Mouse (Mus musculus): ENCODE measurements around the gene Cyp27b1.
"Not testable (repeated sequence)": the region's sequence is repeated elsewhere in the genome, so short reads cannot be mapped to it uniquely, and the experiment has no call there.

The Cyp27b1 gene

DNA sequence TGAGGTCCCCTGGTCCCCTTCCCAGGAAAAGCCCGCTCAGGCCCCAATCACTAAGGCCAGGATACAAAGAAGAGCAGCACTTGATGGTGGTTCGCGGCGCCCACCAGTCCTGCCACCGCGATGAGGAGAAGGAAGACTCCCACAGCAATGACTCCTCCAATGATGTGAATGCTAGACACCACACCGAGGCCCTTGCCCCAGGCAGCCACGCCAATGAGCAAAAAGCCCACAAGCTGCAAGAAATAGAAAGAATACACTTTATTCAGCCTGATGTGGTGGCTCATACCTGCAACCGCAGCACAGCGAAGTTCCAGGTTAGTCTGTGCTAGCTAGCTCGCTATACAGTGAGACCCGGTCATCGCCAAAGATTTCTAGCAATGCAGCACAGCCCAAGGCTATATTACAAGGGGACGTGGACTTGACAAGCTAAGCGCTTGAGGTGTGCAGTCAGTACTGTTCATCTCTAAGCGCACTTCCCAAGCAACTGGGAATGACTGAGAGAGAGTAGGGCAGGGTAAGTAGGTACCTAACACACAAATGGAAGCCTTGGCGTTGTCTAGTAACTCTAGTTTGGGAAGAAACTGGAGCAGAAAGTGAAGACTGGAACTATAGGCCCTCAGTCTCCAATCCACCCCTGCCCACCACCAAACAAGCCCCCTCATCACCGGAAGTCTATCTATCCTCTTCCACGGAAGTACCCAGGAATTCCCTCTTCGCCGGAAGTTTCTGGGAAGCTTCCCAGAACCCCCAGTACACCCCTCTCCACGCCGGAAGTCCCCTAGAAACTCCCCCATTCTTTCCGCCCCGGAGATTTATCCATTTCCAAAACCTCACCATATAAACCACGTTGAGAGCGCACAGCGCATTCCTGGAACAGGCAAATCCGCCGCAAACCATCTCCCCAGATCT, 21.5 kb downstream of the Cyp27b1 start:
- DNase-seq (ENCODE audit: low read depth, low spot score) = no peak

DNA sequence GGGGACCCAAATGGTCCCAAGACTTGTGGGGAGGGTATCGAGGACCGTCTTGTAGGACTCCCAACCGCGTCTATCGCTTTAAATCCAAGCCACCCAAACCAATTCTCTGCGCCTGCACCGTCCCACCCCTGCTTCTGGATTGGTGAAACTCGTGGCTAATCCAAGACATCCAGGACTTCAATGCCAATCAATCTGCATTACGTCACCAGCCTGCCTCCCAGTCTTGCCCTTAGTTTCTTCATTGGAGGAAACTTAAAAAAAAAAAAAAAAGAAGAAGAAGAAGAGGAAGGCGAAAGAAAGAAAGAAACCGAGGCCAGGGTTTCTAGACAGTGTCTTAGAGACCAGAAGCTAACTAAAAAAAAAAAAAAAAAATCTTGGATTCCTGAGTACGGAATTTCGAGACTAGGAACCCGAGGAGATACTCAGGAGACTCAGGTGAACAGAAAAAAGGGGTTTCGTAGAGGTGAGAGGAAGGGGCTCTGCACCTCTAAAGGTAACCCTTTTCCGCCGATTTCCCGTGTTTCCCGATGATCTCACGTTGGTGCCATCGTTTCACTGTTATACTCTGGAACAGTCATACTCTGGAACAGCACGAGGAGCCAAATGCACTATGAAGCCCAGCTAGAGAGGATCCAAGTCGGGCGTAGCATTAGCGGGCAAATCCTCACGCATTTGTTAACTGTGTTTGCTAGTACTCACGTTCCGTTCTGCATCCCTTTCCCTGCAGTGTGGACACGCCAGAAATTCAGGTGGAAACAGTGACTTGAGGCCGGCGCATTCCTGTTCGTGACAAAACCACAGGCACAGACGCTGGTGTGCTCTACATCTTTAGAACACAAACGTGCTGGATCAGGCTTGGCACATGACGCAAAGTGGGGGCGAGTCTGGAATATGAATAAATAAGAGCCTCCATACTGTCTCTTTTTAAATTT, 22.4 kb downstream of the Cyp27b1 start, which contains the start of gene Tspan31:
Tspan31 (minus strand) TSS at position 75 of the 932 bp plus-strand sequence.
- DNase-seq (ENCODE audit: low read depth, low spot score) = peak; percentile 93

DNA sequence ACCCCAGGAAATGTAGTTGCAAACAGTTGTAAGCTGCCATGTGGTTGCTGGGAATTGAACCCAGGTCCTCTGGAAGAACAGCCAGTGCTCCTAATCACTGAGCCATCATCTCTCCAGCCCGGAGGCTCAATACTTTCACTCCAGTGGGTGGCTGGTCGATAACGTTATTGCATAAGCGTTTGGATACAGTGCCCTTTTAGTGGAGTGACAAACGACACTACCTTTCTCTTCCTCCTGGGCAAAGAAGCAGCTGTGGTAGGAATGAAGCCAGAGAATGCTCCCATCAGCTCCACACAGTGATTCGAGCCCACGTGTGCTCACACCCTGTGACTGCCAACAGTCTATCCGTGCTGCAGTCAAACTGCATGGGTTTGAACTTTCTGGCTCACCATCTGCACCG, 23.2 kb downstream of the Cyp27b1 start:
- no peak for DNase-seq (ENCODE audit: low read depth, low spot score)

DNA sequence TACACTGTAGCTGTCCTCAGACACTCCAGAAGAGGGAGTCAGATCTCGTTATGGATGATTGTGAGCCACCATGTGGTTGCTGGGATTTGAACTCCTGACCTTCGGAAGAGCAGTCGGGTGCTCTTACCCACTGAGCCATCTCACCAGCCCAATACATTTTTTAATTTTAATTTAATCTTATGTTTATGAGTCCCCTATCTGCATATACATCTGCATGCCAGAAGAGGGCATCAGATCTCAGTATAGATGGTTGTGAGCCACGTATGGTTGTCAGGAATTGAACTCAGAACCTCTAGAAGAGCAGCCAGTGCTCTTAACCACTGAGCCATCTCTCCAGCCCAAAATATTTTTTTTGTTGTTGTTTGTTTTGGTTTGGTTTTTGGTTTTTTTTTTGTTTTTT, 24.2 kb downstream of the Cyp27b1 start:
- DNase-seq (ENCODE audit: low read depth, low spot score) = not testable (repeated sequence)

DNA sequence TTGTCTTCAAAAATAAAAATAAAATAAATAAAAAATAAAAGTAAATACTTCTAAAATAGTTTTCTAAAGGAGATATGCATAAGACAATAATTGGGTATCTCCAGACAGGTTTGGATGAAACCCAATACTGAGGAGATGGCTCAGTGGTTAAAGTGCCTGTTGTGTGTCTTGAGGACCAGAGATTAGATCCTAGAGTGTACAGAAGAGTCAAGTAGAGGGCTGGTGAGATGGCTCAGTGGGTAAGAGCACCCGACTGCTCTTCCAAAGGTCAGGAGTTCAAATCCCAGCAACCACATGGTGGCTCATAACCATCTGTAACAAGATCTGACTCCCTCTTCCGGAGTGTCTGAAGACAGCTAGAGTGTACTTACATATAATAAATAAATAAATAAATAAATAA, 24.9 kb downstream of the Cyp27b1 start:
- DNase-seq (ENCODE audit: low read depth, low spot score) = not testable (repeated sequence)

DNA sequence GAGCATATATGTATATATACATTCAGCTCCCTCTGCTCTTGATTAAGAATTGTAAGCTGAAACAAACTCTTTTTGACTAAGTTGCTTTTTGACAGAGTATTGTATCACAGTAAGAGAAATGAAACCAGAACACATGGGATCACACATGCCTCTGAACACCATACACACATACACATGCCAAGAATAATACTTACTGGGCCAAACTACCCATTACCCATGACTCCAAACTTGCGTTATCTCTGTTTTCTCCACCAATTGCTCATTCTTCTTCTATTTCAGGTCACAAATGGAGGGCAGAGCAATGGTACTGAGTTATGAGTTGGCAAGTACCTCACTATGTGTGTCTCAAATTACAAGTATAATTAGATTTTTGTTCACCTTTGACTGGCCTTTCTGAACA, 25.9 kb downstream of the Cyp27b1 start:
- DNase-seq (ENCODE audit: low read depth, low spot score) = no peak

DNA sequence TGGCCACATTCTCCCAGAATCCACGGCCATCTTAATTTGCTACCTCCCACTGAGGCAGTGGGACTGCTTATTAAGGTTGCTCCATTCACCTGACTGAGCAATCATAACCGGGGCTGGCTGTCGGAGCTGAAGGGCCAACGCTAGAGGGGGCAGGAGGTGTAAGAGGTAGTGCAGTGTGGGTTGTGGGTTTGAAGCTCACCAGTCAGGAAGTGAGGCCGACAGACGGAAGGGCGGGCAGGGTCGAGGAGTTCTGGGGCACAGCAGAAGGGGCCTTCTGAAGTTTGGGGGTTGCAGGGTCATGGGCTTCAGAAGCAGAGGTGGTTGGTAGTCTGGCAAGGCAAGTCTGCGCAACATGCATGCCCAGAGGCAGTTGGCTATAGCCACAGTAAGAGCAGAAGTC, 27.0 kb downstream of the Cyp27b1 start, which contains the start of gene Agap2:
Agap2 (plus strand) TSS at position 205 of the 400 bp plus-strand sequence.
- DNase-seq (ENCODE audit: low read depth, low spot score) = no peak

DNA sequence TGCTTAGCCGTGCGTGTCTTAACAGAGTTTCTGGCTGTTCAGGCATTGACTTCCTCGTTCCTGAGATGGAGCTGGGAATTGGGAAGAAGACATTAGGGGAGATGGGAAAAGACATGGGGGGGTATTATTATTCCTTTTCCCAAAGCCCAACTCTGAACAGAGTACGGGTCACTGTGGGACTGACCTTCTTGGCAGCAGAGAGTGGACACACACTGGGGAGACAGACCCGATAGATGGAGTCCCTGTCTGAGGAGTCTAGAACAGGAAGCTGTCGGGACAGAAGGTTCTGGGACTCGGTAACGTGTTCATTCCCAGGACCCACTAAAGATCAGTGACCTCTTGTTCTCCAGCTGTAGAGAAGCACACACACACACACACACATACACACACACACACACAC, 27.6 kb downstream of the Cyp27b1 start:
- no peak for DNase-seq (ENCODE audit: low read depth, low spot score)

DNA sequence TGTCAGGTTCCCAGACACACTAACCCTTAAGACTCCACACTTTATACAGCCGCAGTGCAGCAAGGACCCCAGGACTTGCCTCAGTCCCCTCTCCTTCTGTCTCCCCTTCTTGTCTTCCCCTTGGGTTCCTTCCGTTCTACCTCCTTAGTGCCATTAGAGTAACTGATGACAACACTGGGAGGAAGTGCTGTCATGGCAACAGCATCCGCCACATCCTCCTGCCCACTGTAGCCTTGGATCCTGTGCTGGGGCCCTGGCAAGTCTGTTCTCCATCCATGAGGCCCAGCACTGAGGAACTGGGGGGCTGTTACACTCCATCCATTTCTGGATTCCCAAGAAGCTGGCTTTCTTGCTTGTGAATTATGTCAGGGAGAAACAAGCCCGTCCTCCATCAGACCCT, 28.0 kb downstream of the Cyp27b1 start:
- DNase-seq (ENCODE audit: low read depth, low spot score) = no peak

DNA sequence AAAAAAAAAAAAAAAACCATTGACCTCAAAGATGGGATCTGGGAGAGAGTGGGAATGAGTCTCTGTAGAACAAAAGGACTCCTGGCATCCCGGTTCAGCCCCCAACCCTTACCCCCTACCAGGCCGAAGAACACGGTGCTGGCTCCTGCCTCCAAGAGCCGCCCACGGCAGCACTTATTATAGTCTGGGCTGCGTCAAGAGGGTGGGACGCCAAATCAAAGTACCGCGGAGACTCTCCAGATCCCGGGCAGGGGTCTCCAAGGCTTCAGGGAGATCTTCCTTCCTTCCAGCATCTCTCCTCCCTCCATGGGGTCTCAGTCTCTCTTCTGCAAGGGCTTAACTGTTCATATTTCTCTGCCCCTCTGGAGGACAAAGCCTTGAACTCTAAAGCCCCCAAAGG, 29.5 kb downstream of the Cyp27b1 start:
- DNase-seq (ENCODE audit: low read depth, low spot score) = no peak

DNA sequence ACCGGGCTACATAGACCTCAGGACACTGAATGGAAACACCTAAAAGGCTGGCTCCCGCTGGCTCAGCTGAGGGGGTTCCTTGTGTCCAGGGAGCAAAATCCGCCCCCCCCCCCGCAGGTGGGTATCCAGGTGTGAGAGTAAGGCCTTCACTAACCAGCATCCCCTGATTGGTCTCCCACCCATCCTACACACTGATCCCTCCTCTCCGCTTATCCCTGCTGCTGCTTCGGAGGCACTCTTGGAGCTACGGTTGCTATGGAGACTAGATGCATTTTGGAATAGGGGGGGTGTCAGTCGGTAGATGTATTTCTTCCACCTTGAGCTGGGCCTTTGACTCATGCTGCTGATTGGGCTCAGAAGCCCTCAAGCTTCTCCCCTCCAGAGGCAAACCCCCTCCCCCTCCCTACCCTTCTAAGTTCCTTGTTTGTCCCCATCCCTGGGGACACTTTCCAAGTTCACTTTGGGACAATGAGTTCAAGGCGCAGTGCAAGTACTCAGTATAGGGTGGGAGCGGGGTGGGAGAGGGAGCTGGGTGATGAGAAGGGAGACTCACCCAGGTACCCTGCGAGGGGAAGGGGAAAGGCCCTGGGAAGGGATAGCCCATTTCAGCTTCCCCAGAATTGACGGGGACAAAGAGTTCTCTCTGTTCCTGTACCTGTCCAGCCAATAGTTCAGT, 30.1 kb downstream of the Cyp27b1 start:
- DNase-seq (ENCODE audit: low read depth, low spot score) = peak; percentile 14

DNA sequence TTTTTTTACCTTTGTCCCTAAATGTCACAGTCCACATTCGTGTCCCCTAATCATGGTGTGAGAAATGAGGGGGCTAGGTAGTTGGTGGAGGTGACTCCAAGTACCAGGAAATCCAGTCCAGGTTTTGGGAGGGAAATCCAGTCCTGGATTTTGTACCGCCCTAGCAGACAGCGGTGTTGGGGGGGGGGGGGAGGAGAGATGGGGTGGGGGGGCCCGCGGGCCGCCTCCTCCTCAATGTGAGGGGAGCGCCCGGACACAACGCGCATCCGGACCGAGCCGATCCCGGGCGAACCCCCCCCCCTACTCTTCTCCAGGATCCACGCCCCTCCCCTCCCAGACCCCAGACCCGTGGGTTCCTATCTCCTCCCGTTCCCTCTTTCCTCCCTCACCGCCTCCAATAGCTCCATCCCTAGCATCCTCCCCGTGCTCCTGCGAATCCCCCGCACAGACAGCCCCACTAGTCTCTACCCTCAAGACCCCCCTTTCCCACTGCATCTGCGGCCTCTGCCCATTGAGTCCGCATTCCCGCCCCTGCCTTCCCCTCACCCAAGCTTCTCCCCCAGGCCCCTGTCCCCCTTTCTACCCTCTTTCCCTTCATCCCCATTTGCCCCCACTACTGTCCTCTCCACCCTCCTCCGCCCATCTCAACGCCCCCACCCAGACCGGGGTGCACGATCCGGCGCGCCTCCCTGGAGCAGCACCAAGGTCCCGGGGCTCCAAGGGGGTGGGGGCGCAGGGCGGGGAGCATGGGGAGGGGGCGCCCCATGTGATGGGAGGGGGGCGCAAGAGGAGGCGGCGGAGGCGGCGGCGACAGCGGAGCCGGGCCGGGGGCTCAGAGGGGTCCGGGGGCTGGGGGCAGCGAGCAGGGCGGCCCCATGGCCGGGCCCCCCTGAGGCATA, 30.9 kb downstream of the Cyp27b1 start:
- DNase-seq (ENCODE audit: low read depth, low spot score) = no peak

DNA sequence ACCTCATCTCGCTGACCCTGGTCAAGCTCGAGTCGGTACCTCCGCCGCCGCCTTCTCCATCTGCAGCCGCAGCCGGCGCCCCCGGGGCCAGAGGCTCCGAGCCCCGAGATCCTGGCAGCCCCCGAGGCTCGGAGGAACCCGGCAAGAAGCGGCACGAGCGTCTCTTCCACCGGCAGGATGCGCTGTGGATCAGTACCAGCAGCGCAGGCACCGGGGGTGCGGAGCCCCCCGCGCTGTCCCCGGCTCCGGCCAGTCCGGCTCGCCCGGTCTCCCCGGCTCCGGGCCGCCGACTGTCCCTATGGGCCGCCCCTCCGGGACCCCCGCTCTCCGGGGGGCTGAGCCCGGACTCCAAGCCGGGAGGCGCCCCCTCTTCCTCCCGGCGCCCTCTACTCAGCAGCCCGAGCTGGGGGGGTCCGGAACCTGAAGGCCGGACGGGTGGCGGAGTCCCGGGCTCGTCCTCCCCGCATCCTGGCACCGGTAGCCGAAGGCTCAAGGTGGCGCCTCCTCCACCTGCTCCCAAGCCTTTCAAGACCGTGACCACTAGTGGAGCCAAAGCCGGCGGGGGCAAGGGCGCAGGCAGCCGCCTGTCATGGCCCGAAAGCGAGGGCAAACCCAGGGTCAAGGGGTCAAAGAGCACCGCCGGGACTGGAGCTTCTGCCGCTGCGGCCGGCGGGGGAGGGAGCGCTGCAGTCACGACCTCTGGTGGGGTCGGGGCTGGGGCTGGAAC, 31.8 kb downstream of the Cyp27b1 start:
- DNase-seq (ENCODE audit: low read depth, low spot score) = peak; percentile 60

DNA sequence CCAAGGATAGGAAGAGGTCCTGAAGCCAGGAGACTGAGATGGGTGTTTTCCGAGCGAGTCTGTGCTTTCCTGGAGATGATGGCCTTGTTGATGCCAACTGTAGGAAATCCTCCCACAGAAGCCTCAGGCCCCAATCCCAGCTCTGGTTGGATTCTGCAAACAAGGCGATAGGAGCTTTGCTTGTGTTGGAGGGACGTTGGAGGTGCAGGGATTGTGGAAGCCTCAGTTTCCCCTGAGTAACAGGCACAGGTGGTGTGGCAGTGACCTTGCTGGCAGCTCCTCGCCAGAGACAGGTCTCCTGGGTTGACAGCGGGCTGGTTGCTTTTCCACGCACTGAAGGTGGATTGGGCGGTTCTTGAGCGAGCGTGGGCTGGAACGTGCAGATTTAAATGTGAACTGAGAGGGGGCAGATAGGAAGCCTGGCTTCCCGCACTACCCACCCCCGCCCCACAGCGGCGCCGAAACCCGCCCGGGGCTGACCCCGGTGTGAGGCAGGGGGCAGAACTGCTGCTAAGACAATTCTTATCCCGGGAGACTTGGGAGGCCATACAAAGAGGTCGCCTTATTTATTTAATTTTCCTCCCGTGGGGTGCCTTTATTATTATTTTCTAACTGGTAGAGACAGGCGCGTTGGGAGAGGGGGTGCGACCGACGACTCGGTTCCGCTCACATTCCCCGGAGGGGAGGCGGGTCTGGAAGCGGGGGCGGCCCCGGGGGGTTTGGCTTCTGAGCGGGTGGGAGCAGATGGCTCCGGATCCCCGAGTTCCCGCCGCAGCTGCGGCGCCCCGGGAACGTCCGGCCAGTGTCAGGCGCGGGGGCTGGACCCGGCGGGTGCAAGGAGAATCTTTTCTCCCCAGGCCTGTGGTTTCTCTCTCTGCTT, 33.1 kb downstream of the Cyp27b1 start:
- no peak for DNase-seq (ENCODE audit: low read depth, low spot score)

DNA sequence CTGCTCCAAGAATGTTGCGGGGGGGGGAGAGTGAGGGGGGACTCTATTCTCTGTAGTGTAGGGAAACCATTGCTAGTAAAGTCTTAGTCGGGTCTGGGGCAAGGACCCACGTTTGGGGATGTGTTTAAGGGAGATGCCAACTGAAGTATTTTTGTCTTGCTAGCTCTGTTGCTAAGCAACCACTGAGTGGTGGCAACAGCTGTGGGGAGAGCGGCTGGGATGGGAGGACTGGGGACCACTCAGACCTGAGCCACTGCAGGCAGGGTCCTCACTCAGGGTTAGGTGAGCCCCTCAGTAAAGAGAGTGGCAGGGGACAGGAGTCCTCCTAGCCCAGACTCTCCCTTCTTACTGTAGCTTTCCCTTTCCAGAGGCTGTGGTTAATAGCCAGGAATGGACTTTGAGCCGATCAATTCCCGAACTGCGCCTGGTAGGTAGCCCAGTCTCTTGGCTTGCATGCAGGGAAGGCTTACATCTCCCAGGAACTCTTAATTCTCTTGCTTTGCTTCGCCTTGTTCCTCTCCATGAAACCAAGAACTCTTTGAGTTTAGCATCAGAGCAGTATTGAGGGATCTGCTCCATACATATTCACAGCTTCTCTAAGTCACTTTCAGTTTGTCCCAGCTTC, 34.1 kb downstream of the Cyp27b1 start:
- DNase-seq (ENCODE audit: low read depth, low spot score) = no peak

DNA sequence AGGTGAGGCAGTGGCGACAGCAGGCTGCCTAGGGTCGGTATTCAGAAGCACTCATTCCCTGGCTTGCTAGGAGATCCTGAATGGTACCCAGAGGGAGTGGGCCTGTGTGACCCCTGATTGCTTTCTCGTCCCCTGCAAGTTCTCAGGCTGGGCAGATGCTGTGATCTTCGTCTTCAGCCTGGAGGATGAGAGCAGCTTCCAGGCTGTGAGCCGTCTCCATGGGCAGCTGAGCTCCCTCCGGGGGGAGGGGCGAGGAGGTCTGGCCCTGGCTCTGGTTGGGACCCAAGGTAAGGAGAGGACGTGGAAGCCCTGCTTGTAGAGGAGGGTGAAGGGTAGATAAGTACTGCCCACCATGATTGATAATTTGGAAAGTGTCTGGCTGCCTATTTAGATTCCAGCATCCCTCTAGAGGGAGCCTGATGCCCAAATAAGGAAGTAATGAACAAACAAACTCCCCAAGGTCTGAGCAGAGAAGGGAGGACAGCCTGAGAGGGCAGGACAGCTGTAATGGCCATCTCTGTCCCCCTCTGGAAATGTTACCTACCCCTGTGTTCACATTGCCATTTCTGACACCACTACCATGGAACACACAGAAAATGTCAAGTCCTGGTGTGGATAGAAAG, 35.4 kb downstream of the Cyp27b1 start:
- DNase-seq (ENCODE audit: low read depth, low spot score) = no peak

DNA sequence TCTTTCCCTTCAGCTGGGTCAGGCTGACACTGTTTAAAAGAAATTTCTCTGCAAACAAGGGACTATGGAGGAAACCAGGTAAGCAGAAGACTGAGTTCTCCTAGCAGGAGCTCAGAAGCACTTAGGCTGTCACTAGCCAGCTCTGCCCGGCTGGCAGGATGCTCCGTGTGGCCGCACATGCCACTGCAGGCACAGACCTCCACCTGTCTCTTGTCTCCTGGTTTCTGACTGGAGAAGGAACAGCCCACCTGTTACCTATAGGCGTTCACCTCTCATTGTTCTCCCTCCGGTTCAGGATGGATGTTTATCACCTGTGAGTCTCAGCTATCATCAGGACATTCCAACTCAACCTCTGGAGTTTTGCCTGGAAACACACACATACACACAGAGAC, 35.9 kb downstream of the Cyp27b1 start:
- DNase-seq (ENCODE audit: low read depth, low spot score) = no peak

DNA sequence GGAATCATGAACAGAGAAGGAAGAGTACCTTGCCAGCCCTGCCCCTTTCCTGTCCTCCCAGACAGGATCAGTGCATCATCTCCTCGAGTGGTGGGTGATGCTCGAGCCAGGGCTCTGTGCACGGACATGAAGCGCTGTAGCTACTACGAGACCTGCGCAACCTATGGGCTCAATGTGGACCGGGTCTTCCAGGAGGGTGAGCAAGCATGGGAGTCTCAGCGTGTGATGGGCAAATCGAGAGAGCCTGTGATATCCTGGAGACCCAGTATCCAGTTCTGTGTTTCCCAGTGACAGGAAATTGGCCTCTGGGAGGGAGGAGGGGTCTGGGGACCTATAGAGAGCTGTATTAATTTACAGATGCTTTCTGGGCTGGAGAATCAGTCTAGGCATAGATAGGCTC, 37.0 kb downstream of the Cyp27b1 start:
- no peak for DNase-seq (ENCODE audit: low read depth, low spot score)

Data from ZHBTc4 (cell line).